Mouse (Mus musculus) liver, adult (tissue): Measurements from ENCODE around the gene Gpc3.

Experiments
- GATA4 ChIP-seq: IDR thresholded peaks from 2 replicates; pipeline ENCODE4 v1.6.1; 2014; ENCODE audit warnings: mild to moderate bottlenecking, low read length; ENCODE audit not compliant: insufficient replicate concordance

The Gpc3 gene

GRCm38 (mm10) chrX:52611987-52612670 lies 1.6 kb downstream of the Gpc3 start:
- no peak for TF ChIP-seq GATA4

DNA sequence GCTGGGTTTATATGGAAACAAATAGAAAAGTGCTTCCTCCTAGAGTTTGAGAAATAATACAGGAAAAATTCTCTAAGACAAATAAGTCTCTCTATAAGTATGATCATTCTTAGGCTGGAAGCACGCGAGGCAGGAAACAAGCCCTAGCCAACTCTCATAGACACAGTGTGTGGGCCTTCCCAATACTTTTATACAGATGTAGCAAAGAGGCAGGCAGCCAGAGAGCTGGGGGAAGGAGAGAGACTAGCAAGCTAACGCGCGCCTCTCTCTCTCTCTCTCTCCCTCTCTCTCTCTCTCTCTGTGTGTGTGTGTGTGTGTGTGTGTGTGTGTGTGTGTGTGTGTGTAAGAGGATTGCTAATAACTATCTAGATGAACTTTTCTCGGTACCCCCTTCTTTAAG lies 2.2 kb downstream of the Gpc3 start:
- TF ChIP-seq GATA4 = no peak

DNA sequence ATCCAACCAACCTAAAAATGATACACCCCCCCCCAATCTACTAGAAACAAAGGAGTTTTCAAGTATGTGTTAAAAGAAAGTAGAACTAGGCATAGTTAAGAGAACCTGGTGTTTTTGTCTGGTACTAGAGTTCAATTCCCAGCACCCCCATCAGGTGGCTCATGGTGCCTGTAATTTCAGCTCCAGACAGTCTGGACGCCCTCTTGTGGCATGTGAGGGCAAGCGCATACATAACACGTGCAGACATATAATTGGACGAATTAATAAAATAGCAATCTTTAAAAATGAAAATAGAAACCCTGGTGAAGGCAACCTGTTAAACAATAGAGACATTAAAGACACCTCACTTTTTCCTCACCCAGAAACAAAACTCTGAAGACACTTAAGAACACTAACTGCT lies 10.6 kb downstream of the Gpc3 start:
- TF ChIP-seq GATA4 = no peak

DNA sequence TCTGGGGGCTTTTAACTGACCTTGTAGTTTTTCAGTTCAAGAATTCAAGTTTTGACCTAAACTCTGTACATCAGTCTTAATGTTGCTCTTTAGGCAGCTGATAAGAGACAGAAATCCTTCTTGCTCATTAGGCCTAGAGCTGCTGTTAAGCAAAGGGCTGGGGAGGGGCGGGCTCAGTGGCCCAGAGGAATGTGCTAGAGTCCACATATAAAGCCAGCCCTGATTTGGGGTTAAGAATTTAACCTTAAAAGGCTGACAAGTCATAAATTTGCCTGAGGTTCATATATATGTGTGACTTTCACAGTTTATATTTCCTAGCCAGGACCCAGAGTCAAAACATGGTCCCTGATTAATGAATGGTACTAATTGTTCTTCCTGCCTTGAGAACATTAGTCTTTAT lies 14.5 kb downstream of the Gpc3 start:
- no peak for TF ChIP-seq GATA4

DNA sequence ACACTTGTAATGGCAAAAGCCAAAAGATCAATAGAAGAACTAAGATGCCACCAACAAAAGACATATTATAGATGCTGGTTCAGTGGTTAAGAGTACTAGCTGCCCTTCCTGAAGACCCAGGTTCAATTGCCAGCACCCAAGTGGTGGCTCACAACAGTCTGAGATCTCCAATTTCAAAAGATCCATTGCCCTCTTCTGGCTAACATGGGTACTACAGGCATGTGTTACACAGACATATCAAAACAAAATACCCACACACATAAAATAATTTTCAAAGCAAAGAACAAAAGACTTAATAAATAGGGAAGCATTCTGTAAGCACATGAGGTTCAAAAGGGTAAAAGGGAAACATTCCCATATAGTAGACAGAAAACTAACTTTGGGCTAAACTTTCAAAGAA lies 26.1 kb downstream of the Gpc3 start:
- TF ChIP-seq GATA4 = no peak

DNA sequence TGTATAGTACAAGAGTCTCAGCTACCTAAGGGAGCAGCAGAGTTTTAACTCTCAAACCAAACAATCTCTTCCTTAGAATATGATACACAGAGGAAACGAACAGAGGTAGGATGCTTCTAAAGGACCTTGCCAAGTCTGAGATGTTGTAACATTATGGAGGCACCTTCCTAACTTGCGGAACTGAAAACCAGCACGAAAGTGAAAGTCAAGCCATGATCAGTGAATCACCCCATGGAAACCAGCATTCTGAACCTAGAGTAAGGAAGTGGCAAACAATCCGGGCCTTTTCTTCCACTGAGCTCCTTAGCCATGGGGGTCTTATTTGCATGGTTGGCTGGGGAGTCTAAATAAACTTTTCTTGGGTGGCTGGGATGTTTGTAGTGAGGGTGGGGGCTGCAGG lies 53.8 kb downstream of the Gpc3 start:
- no peak for TF ChIP-seq GATA4

DNA sequence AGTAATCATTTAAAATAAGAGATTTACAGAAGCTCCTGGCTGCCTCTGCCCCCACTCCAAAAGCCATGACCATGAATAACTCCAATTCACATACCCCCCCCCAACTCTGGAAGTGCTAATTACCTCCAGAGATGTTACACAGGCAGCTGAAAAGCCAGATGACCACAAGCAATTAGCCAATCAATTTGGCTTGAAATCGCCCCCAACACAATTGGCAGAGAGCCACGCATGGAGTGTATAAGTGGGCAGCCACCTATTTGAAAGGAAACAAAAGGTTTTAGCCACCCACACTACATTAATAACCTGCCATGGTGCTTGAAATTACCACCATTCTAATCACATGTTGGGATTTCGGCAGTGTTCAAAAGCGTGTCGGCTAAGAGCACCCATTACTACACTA lies 55.2 kb downstream of the Gpc3 start:
- no peak for TF ChIP-seq GATA4

DNA sequence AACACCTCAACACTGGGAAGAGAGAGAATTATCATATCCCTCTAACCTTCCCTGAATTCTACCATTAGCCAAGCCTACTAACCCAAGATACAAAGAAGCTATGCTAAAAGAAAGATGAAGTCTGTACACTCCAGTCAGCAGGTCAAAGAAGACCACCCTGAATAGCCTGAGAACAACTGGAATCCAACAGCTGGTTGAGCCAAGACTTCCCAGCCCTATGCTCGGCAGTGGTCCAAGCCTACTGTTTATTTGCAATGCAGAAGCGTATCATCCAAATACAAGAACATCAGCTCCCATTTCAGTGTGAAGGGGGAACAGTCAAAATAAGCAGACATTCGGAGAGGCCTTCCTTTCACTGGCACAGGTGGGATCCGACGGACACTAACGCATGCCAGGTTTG lies 56.3 kb downstream of the Gpc3 start:
- TF ChIP-seq GATA4 = no peak

- no peak for TF ChIP-seq GATA4
Observed at GRCm38 (mm10) chrX:52551296-52551695, 62.5 kb downstream of the Gpc3 start.

DNA sequence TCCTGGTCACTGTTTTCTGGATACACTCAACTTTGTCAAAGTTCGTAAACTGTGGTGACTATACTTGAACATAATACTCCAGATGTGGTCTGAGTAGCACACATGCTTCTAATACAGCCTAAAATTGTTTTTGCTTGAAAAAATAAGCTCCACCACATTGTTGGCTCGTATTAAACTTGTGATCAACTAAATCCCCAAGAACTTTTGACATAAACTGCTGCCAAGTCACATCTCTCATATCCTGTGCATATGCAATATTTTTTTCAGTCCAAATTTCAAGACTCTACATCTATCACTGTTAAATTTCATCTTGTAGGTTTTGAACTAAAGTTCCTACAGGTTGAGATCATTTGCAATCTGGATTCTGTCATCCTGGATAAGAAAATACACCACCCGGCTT lies 69.1 kb downstream of the Gpc3 start:
- no peak for TF ChIP-seq GATA4

- no peak for TF ChIP-seq GATA4
Observed at GRCm38 (mm10) chrX:52537282-52537681, 76.5 kb downstream of the Gpc3 start.

GRCm38 (mm10) chrX:52533766-52534165 lies 80.0 kb downstream of the Gpc3 start:
- TF ChIP-seq GATA4 = no peak

- no peak for TF ChIP-seq GATA4
Observed at GRCm38 (mm10) chrX:52533098-52533497, 80.7 kb downstream of the Gpc3 start.

- TF ChIP-seq GATA4 = no peak
Observed at GRCm38 (mm10) chrX:52532124-52532523, 81.6 kb downstream of the Gpc3 start.

GRCm38 (mm10) chrX:52526086-52526485 lies 87.7 kb downstream of the Gpc3 start:
- no peak for TF ChIP-seq GATA4

DNA sequence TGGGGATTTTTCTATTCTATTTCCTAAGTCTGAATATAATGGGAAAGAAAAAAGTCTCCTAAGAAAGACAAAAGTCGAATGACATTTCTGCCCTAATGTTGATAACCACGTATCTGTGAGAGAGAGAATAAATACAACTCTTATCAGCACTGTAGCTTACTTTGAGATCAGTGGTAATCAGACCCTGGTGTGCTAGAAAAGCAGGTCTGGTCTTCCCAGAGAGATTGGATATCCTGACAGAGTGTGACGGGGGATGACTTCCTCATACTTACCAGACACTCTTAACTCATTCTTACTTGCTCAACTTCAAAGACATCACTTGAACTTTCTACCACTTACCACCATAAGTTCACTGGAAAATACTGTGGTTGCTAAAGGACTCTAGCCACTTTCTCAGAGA lies 88.6 kb downstream of the Gpc3 start:
- TF ChIP-seq GATA4 = no peak

DNA sequence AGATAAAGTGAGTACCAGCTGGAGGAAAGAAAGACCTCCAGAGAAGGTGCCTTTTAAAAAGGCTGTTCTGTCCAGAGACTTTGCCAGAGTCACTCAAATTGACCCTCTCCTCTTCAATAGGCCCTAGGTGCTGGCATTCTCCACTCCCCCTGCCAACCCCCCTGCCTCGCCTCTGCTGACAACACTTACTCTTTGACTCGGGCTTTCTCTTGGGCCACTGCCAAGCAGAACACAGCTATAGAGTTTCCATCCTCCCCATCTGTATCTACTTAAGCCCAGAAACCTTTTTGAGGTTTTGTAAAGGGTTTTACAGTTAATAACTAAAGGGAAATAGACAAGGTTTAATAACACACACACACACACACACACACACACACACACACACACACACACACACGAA lies 99.2 kb downstream of the Gpc3 start:
- TF ChIP-seq GATA4 = no peak

- no peak for TF ChIP-seq GATA4
Observed at GRCm38 (mm10) chrX:52511151-52511550, 102.6 kb downstream of the Gpc3 start.

GRCm38 (mm10) chrX:52503857-52504256 lies 109.9 kb downstream of the Gpc3 start:
- no peak for TF ChIP-seq GATA4
